Mouse (Mus musculus) lung, postnatal 0 days (tissue): Measurements from ENCODE around the gene Jak2.

ENCODE experiments used
- CTCF ChIP-seq: IDR thresholded peaks from 2 replicates; pipeline ENCODE4 v1.5.1; 2016; ENCODE audit warnings: antibody characterized with exemption, mild to moderate bottlenecking
- EP300 ChIP-seq: IDR thresholded peaks from 2 replicates; pipeline ENCODE4 v1.6.1; 2016; ENCODE audit warnings: antibody characterized with exemption, mild to moderate bottlenecking, control low read depth

- TF ChIP-seq EP300 (no peak), CTCF (no peak)
Observed at GRCm38 (mm10) chr19:29323416-29324049, 71.9 kb downstream of the Jak2 start.
